Mouse (Mus musculus): ENCODE data around the gene Cyp2d11. TPM values are rescaled to one million over a fixed set of nuclear protein-coding genes. Genes with fewer than 3 reads are reported as not detected.
"Not testable (repeated sequence)": the region's sequence is repeated elsewhere in the genome, so short reads cannot be mapped to it uniquely, and the experiment has no call there.

The Cyp2d11 gene
- not detected in 2 replicates for polyA plus RNA-seq (2015; fragmentation: Nextera tagmentation; extraction: Ambion mirVana)

- H3K27ac ChIP-seq (ENCODE audit: low read length); H3K27me3 ChIP-seq (ENCODE audit: insufficient read depth, low read length); H3K9me3 ChIP-seq (ENCODE audit: low read length); ATAC-seq (ENCODE audit: low FRiP score, low TSS enrichment); H3K4me1 ChIP-seq (ENCODE audit: insufficient read depth, low read length); H3K9ac ChIP-seq (replicated peaks; ENCODE audit: low read length); H3K36me3 ChIP-seq (ENCODE audit: insufficient read depth, low read length); H3K4me2 ChIP-seq (replicated peaks; ENCODE audit: low read depth, low read length); H3K4me3 ChIP-seq (ENCODE audit: low read length): not testable (repeated sequence)
- 87% methylated on average over 2 of the region's 2 CpGs for WGBS
These were observed at the start of gene Cyp2d11 for GRCm38 (mm10) chr15:82393922-82394321. Cyp2d11 (minus strand) TSS chr15:82394022.

- WGBS: 56% methylated on average over 5 of the region's 5 CpGs
- peak; percentile 81 for ATAC-seq (ENCODE audit: low FRiP score, low TSS enrichment)
- Histone ChIP-seq H3K27ac (ENCODE audit: low read length) (no peak overlapping the region), H3K27me3 (ENCODE audit: insufficient read depth, low read length) (no peaks in the 10 kb centered on the region), H3K4me2 (replicated peaks; ENCODE audit: low read depth, low read length) (no peak overlapping the region), H3K9me3 (ENCODE audit: low read length) (peaks cover 10% of the 10 kb centered on the region), H3K4me3 (ENCODE audit: low read length) (no peak overlapping the region), H3K4me1 (ENCODE audit: insufficient read depth, low read length) (no peaks in the 10 kb centered on the region), H3K9ac (replicated peaks; ENCODE audit: low read length) (no peak overlapping the region), H3K36me3 (ENCODE audit: insufficient read depth, low read length) (no peaks in the 10 kb centered on the region)
These were observed 44.3 kb upstream of the Cyp2d11 start for GRCm38 (mm10) chr15:82437975-82438617.

- H3K9ac ChIP-seq (replicated peaks; ENCODE audit: low read length): no peak overlapping the region
- no peaks in the 10 kb centered on the region for H3K27me3 ChIP-seq (ENCODE audit: insufficient read depth, low read length)
- H3K9me3 ChIP-seq (ENCODE audit: low read length): peaks cover 10% of the 10 kb centered on the region
- no peaks in the 10 kb centered on the region for H3K4me1 ChIP-seq (ENCODE audit: insufficient read depth, low read length)
- ATAC-seq (ENCODE audit: low FRiP score, low TSS enrichment): no peak
- WGBS: 82% methylated on average over 2 of the region's 2 CpGs
- no peak overlapping the region for H3K4me3 ChIP-seq (ENCODE audit: low read length)
- no peak overlapping the region for H3K4me2 ChIP-seq (replicated peaks; ENCODE audit: low read depth, low read length)
- no peak overlapping the region for H3K27ac ChIP-seq (ENCODE audit: low read length)
- no peaks in the 10 kb centered on the region for H3K36me3 ChIP-seq (ENCODE audit: insufficient read depth, low read length)
These were observed 41.8 kb upstream of the Cyp2d11 start for GRCm38 (mm10) chr15:82435606-82436005.

GRCm38 (mm10) chr15:82435011-82435410 is 41.2 kb upstream of the Cyp2d11 start:
- no peak for ATAC-seq (ENCODE audit: low FRiP score, low TSS enrichment)
- Histone ChIP-seq H3K9me3 (ENCODE audit: low read length) (peaks cover 10% of the 10 kb centered on the region), H3K4me1 (ENCODE audit: insufficient read depth, low read length) (no peaks in the 10 kb centered on the region), H3K4me3 (ENCODE audit: low read length) (no peak overlapping the region), H3K27ac (ENCODE audit: low read length) (no peak overlapping the region), H3K4me2 (replicated peaks; ENCODE audit: low read depth, low read length) (no peak overlapping the region), H3K27me3 (ENCODE audit: insufficient read depth, low read length) (no peaks in the 10 kb centered on the region), H3K36me3 (ENCODE audit: insufficient read depth, low read length) (no peaks in the 10 kb centered on the region), H3K9ac (replicated peaks; ENCODE audit: low read length) (no peak overlapping the region)
- WGBS: 87% methylated on average over 3 of the region's 3 CpGs

GRCm38 (mm10) chr15:82434541-82434940 is 40.7 kb upstream of the Cyp2d11 start:
- no peak overlapping the region for H3K27ac ChIP-seq (ENCODE audit: low read length)
- H3K27me3 ChIP-seq (ENCODE audit: insufficient read depth, low read length): no peaks in the 10 kb centered on the region
- H3K4me3 ChIP-seq (ENCODE audit: low read length): no peak overlapping the region
- no peak for ATAC-seq (ENCODE audit: low FRiP score, low TSS enrichment)
- peaks cover 10% of the 10 kb centered on the region for H3K9me3 ChIP-seq (ENCODE audit: low read length)
- H3K4me1 ChIP-seq (ENCODE audit: insufficient read depth, low read length): no peaks in the 10 kb centered on the region
- H3K9ac ChIP-seq (replicated peaks; ENCODE audit: low read length): no peak overlapping the region
- 89% methylated on average over 3 of the region's 3 CpGs for WGBS
- no peaks in the 10 kb centered on the region for H3K36me3 ChIP-seq (ENCODE audit: insufficient read depth, low read length)
- H3K4me2 ChIP-seq (replicated peaks; ENCODE audit: low read depth, low read length): no peak overlapping the region

- no peak overlapping the region for H3K4me2 ChIP-seq (replicated peaks; ENCODE audit: low read depth, low read length)
- peaks cover 10% of the 10 kb centered on the region for H3K9me3 ChIP-seq (ENCODE audit: low read length)
- no peaks in the 10 kb centered on the region for H3K27me3 ChIP-seq (ENCODE audit: insufficient read depth, low read length)
- H3K27ac ChIP-seq (ENCODE audit: low read length): no peak overlapping the region
- H3K4me3 ChIP-seq (ENCODE audit: low read length): no peak overlapping the region
- whole genome bisulfite sequencing: 97% methylated on average over 3 of the region's 3 CpGs
- no peaks in the 10 kb centered on the region for H3K4me1 ChIP-seq (ENCODE audit: insufficient read depth, low read length)
- H3K36me3 ChIP-seq (ENCODE audit: insufficient read depth, low read length): no peaks in the 10 kb centered on the region
- no peak overlapping the region for H3K9ac ChIP-seq (replicated peaks; ENCODE audit: low read length)
- ATAC-seq (ENCODE audit: low FRiP score, low TSS enrichment): no peak
These were observed 39.8 kb upstream of the Cyp2d11 start for GRCm38 (mm10) chr15:82433621-82434020.

GRCm38 (mm10) chr15:82433137-82433536 is 39.3 kb upstream of the Cyp2d11 start, which contains the start of gene Cyp2d9:
Cyp2d9 (plus strand) TSS chr15:82433437.
- H3K4me1 ChIP-seq (ENCODE audit: insufficient read depth, low read length): no peaks in the 10 kb centered on the region
- H3K9me3 ChIP-seq (ENCODE audit: low read length): peaks cover 13% of the 10 kb centered on the region
- no peak within 1 kb of the TSS for H3K9ac ChIP-seq (replicated peaks; ENCODE audit: low read length)
- H3K27me3 ChIP-seq (ENCODE audit: insufficient read depth, low read length): no peaks in the 10 kb centered on the region
- no peak within 1 kb of the TSS for H3K27ac ChIP-seq (ENCODE audit: low read length)
- H3K4me2 ChIP-seq (replicated peaks; ENCODE audit: low read depth, low read length): no peak within 1 kb of the TSS
- no peaks in the 10 kb centered on the region for H3K36me3 ChIP-seq (ENCODE audit: insufficient read depth, low read length)
- H3K4me3 ChIP-seq (ENCODE audit: low read length): no peak within 1 kb of the TSS
- no peak for ATAC-seq (ENCODE audit: low FRiP score, low TSS enrichment)

GRCm38 (mm10) chr15:82423471-82423870 is 29.6 kb upstream of the Cyp2d11 start:
- no peaks in the 10 kb centered on the region for H3K36me3 ChIP-seq (ENCODE audit: insufficient read depth, low read length)
- H3K9ac ChIP-seq (replicated peaks; ENCODE audit: low read length): no peak overlapping the region
- no peak overlapping the region for H3K4me3 ChIP-seq (ENCODE audit: low read length)
- H3K4me1 ChIP-seq (ENCODE audit: insufficient read depth, low read length): no peaks in the 10 kb centered on the region
- 76% methylated on average over 3 of the region's 3 CpGs for WGBS
- no peak overlapping the region for H3K27ac ChIP-seq (ENCODE audit: low read length)
- no peak for ATAC-seq (ENCODE audit: low FRiP score, low TSS enrichment)
- peaks cover 8% of the 10 kb centered on the region; the same call in 1 of the 2 replicates for H3K9me3 ChIP-seq (ENCODE audit: low read length)
- no peaks in the 10 kb centered on the region for H3K27me3 ChIP-seq (ENCODE audit: insufficient read depth, low read length)
- H3K4me2 ChIP-seq (replicated peaks; ENCODE audit: low read depth, low read length): no peak overlapping the region

GRCm38 (mm10) chr15:82422935-82423334 is 29.1 kb upstream of the Cyp2d11 start:
- Histone ChIP-seq H3K36me3 (ENCODE audit: insufficient read depth, low read length) (no peaks in the 10 kb centered on the region), H3K9ac (replicated peaks; ENCODE audit: low read length) (no peak overlapping the region), H3K27me3 (ENCODE audit: insufficient read depth, low read length) (no peaks in the 10 kb centered on the region), H3K27ac (ENCODE audit: low read length) (no peak overlapping the region), H3K4me1 (ENCODE audit: insufficient read depth, low read length) (no peaks in the 10 kb centered on the region), H3K9me3 (ENCODE audit: low read length) (peaks cover 4% of the 10 kb centered on the region; the same call in 1 of the 2 replicates), H3K4me3 (ENCODE audit: low read length) (no peak overlapping the region), H3K4me2 (replicated peaks; ENCODE audit: low read depth, low read length) (no peak overlapping the region)
- no peak for ATAC-seq (ENCODE audit: low FRiP score, low TSS enrichment)
- WGBS: 83% methylated on average over 4 of the region's 4 CpGs

GRCm38 (mm10) chr15:82418616-82419015 is 24.8 kb upstream of the Cyp2d11 start:
- H3K4me1 ChIP-seq (ENCODE audit: insufficient read depth, low read length): peaks cover 9% of the 10 kb centered on the region; the same call in 1 of the 2 replicates
- 61% methylated on average over 1 of the region's 1 CpGs for WGBS
- H3K27me3 ChIP-seq (ENCODE audit: insufficient read depth, low read length): no peaks in the 10 kb centered on the region
- H3K9ac ChIP-seq (replicated peaks; ENCODE audit: low read length): no peak overlapping the region
- no peaks in the 10 kb centered on the region for H3K9me3 ChIP-seq (ENCODE audit: low read length)
- ATAC-seq (ENCODE audit: low FRiP score, low TSS enrichment): no peak
- no peak overlapping the region for H3K4me3 ChIP-seq (ENCODE audit: low read length)
- H3K36me3 ChIP-seq (ENCODE audit: insufficient read depth, low read length): no peaks in the 10 kb centered on the region
- H3K4me2 ChIP-seq (replicated peaks; ENCODE audit: low read depth, low read length): no peak overlapping the region
- H3K27ac ChIP-seq (ENCODE audit: low read length): no peak overlapping the region

Data from kidney, embryonic 16.5 days (tissue).